Mouse (Mus musculus): ENCODE data around the gene Fkbp15.

Gene Fkbp15

DNA sequence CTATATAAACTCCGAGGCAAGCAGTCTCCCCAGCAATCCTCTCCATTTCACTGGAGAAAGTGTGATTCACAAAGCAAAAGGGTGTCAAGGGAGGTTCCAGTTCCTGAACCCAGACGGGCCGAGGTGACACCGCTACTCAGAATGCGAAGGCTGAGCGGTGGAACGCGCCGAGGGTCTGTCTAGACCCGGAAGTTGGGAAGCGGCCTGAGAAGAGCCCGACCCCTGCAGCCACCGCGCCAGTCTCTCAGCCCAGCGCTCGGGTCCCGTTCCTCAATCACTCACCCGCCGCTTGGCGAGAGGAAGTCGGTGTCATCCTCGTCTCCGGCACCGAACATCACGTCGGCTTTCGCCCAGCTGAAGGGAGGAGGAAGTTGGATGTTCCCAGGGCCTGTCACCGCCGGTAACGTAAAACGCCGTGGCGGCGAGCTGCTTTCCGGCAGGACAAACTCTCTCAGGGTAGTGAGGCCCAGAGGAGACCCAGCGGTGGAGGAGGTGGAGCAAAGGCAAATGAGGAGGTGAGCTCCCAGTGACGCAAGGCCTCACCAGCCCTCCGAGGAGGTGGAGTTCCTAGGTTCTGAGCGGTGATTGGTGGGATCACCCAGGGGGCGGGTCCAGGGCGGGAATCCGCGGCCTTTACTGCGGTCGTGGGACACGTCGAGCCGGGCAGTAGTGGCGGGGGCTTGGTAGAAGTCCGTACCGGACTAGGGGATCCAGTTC is at the start of gene Fkbp15, which contains the start of gene Slc31a1:
TSS of gene Fkbp15 (minus strand) at position 461 of the 717 bp plus-strand sequence.
TSS of gene Slc31a1 (plus strand) at position 640 of the 717 bp plus-strand sequence.
- DNase-seq (ENCODE audit: low spot score) = peak; percentile 100

DNA sequence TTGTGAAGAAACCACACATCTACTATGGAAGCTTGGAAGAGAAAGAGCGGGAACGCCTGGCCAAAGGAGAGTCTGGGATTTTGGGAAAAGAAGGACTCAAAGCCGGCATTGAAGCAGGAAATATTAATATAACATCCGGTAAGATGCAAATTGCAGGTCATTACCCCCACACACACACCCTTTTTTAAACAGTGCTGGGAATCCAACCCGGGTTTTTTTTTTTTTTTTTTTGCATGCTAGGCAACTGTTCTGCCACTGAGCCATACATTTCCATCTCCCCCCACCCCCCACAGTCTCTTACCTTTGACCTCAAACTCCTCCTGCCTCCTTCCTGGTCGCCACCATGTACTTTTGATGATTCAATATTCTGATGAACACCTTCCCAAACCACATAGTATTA is 49.3 kb upstream of the Fkbp15 start:
- DNase-seq (ENCODE audit: low spot score) = no peak

DNA sequence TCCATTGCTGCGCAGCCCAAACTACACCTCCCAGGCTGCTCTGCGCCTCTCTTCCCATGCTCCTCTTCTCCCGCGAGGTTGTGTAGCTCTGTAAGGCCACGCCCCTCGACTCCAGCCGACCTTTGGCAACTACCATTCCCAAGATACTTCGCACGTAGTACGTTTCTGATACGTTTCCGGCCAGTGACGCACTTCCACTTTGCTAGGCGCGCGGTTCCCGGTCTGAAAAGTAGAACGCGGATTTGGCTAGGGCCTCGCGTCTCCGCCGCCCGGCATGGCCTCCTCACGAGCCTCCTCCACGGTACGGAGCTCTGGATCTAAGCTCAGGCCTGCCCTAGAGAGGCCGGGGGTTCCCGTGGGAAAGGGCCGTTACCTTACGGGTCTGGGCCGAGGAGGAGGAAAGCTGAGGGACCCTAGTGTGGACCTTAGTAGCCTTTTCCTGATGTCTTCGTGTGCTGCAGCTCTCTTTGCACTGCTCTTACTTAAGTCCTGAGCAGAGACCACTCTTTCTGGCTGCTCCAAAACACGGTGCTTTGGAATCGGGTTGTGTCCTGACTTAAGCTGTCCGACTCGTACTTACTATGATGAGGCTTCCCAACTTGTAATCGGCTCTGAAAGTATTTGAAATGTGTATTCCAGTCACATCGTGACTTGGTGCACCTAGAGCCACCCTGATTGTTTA is 48.4 kb upstream of the Fkbp15 start, which contains the start of the genes Cdc26 and Prpf4:
TSS of gene Cdc26 (minus strand) at position 42 of the 682 bp plus-strand sequence.
TSS of gene Prpf4 (plus strand) at position 197 of the 682 bp plus-strand sequence.
- DNase-seq (ENCODE audit: low spot score) = peak; percentile 98

DNA sequence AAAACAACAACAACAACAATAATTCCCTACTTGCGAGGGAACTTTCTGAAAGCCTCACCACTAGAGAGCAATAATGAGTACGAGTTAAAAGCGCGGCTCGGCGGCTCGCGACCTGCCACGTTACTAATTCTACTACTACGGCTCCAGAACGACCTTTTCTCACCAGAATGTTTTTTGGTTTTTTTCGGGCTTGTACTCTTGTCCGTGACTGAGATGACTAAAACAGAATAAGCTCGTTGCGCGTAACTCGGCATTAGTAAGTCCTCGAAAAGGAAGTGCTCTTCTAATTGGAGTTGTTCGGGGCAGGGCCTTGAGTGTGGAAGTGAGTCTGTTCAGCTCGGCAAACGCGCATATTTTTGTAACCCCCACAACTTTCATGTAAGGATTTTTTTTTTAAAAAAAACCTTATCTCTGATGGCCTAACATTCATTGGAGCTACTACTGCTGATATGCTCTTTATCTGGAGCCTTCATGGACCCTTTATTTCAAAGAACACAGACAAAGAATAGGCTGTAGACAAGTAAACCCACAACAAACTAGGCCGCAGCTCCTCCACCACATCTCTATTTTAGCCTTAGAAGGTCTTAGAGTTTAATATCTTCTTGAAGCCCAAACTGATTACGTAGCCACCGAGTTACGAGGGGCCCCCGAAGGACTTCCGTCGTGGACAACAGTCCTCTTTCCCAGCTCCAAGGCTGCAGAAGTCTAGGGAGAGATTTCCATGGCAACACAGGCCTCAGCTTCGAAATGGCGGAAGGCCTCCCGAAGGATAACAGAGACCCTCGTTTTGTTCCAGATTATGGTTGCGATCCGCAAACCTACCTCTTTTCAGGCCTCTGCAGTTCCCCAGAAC is 47.6 kb upstream of the Fkbp15 start:
- DNase-seq (ENCODE audit: low spot score) = peak; percentile 79

DNA sequence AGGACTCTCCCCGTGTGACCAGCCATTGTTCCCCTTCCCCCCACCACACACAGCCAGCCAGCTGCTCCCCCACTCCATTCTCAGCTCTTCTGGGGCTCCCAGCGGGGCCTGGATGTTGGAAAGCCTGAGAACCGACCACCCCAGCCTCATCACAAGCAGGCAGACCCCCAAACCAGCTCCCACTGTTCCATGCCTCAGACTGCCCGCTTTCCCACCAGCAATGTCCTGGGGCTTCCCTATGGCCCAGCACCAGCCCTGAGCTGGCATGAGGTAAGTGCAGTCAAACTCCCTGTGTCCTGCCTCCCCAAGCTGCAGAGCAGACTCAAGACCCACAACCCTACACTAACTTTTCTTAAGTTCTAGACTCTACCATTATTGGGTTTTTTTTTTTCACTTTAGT is 45.8 kb upstream of the Fkbp15 start:
- no peak for DNase-seq (ENCODE audit: low spot score)

DNA sequence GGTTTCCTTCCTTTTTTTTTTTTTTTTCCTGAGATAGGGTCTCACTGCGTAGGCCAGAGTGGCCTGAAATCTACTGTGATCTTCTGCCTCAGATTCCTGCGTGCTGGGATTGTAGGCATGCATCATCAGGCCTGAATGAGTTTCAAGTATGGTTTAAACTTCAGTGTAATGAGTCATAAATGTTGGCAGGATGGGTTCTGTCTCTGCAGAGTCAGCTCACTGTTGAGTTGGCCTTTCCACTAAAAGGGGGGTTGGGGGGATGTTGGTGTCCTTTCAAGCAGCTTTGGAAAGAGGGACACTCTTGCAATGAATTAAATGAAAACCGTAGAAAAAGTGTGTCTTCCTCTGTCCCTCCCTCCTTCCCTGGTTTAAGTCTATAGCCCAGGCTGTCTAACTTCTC is 38.6 kb upstream of the Fkbp15 start:
- no peak for DNase-seq (ENCODE audit: low spot score)

DNA sequence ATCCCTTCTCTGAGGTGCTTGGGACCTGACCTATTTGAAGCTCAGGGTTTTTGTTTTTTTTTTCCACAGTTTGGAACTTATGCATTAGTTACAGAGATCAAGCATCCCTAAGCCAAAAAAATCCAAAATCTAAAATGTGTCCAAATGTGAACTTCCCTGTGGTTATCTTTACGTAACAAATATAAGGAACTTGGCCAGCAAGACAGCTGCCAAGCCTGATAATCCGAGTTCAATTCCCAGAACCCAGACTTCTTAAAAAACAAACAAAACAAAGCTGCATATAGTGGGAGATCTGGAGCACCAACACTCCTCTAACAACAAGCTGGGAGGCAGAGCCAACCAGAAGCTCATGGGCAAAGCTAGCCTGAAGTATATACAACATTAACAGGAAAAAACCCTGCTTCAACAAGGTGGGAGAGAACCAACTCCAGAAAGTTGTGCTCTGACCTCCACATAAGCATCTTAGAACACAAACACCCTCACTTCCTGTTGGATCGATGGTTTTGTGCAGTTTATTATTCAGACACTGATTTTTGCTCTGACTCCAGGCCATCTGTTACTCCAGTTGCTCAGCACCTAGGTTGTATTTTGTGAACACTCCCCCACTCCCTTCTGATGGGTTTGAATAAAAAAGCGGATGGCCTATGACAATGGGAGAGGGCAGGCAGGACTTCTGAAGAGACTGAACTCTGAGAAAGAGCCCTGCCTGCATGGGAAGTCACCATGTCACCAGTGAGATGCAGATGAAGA is 37.4 kb upstream of the Fkbp15 start:
- no peak for DNase-seq (ENCODE audit: low spot score)

DNA sequence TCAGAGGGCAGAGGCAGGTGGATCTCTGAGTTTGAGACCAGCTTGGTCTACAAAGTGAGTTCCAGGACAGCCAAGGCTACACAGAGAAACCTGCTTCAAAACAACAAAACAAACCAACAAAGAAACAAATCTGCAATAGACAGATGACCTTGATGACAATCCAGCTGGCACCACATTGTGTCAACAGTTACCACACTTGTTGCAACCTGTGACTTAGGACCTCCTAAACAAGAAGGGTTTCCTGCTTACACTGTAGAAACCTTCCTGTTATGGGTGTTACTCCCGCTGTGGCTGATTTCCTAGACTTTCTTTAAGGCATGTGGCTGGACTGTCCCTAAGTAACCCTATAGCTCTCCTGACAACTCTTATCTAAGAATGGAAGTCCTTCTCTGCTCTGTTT is 35.5 kb upstream of the Fkbp15 start:
- no peak for DNase-seq (ENCODE audit: low spot score)

DNA sequence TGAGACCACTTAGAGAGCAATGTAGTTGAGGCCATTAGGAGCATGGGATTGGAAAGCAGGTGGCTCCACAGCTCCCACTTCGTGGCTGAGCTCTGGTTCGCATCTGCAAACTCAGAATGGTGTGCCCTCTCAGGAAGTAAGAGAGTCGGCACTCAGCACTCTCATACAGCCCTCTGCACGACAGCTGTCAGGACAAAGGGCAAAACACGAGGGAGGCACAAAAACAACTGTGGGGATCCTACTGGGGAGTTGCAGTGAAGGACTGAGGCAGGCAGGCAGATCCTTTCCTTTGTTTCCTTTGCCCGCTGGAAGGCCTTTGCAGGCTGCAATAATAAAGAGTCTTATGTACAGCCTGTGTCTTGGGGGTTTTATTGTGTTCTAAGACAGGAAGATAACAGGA is 33.1 kb upstream of the Fkbp15 start:
- DNase-seq (ENCODE audit: low spot score) = no peak

DNA sequence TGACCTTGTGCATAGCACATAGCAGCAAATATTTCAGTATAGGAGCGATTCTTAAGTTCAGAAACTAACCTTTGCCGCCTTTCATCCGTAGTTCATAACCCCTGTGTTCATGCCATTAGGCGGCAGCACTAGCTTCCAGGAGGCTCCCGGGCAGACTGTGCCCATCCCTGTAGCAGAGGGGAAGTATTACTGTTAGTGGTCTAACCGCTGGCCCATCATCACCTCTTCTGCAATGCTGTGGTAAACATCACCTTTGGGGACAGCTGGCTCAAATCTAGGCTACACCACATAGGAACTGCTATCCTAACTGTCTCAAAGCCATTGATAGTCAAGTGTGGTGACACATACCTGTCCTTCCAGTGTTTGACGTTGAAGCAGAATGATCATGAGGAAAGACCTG is 31.5 kb upstream of the Fkbp15 start:
- DNase-seq (ENCODE audit: low spot score) = no peak

DNA sequence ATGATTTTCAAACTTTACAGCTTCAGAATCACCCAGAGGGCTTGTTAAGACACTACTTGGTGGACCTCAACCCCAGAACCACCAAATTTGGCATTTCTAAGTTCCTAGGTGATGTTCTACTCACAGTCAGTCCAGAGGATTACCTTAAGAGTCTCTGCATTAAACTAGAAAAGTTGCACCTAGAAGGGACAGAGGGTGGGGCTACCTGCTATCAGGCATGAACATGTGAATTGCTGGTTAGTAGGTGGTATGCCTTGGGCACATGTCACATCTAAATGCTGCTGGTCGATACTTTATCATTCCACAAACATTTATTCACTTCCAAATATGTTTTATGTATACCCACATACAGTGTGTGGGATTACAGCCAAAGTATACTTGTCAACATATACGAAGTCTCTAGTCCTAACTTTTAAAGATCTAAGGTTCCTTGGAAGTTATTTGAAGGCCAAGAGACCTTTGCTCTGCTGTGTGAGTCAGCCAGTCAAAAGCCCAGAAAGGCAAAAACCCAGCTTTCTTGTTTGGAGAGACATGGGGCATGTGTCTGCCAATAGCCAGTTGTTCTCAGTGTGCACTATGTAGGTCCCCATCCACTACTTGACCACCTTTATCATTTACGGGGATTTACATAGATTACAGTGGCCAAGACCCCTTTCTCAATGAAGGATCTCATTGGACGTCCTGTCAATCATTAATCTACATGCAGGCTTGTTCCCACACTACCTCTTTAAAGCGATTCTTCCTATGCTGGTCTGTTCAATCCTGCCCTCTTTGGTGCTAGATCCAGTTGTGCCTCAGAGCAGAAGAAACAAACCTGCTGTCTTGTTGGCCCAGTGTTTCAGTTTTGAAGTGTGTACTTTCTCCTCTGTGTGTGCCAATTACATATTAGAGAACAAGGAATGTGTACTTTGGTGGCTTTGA is 29.5 kb upstream of the Fkbp15 start:
- peak; percentile 51 for DNase-seq (ENCODE audit: low spot score)

DNA sequence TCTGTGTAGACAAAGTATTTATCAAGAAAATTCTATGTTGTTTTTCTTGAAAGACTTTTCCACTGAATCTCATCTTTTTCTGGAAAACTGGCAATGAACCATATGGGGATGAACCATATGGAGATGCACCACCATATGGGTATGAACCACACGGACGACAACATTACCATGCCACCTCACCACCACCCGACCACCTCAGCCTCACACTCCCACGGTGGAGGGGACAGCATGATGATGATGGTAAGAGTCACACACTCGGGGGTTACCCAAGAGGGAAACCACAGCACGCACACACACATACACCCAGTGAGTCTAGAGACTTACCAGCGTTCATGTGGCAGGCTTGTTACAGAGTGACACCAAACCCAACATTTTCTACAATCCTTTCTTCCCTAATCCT is 25.1 kb upstream of the Fkbp15 start:
- no peak for DNase-seq (ENCODE audit: low spot score)

DNA sequence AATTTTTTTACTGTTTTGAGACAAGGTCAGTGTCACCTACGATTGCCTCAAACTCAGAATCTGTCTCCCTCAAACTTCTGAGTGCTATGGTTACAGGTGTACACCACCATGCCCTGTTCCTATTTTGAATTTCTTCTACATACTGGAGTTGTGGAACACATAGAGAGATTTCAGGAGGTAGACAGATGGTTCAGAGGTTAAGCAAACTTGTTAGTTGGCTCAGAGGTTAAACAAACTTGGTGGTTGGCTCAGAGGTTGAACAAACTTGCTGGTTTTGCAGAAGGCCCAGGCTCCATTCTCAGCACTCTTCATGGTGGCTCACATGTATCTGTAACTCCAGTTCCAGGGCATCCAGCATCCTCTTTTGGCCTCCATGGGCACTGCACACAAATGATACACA is 23.8 kb upstream of the Fkbp15 start:
- peak; percentile 65 for DNase-seq (ENCODE audit: low spot score)

DNA sequence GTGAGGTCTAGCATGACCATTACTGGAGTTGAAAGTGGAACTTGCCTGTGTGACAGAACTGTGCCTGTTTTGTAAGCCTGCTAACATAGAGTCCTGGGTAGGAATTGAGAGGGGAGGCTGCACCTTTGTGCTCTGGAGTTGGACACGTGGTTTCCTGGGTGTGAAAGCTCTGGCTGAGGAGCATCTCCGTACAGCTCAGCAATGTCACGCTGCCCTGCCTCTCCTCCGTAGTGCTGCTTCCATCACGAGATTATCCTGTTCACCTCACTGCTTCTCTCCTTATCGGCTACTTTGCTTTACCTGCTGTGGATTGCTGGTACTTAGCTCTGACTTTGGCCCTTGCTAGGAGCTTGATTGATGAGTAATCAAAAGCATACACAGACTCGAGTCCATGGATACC is 23.4 kb upstream of the Fkbp15 start:
- peak; percentile 68 for DNase-seq (ENCODE audit: low spot score)

DNA sequence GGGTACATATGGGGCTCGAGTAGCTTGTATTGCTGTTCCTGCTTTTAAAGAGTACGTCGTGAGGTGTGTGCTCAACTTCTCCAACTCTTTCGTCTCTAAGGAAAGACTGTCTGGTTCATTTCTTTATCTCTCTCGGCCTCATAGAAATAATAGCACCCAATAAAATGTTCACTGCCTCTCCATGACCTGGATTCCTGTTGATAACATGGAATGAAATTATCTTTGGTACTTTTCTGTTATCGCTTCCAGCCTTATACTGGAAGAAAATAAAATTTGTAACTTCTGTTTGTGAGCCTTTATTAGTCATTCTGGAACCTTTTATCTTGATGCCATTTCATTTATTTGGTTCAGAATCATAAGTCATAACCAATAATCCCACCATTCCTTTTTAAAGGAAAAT is 22.9 kb upstream of the Fkbp15 start:
- DNase-seq (ENCODE audit: low spot score) = no peak

DNA sequence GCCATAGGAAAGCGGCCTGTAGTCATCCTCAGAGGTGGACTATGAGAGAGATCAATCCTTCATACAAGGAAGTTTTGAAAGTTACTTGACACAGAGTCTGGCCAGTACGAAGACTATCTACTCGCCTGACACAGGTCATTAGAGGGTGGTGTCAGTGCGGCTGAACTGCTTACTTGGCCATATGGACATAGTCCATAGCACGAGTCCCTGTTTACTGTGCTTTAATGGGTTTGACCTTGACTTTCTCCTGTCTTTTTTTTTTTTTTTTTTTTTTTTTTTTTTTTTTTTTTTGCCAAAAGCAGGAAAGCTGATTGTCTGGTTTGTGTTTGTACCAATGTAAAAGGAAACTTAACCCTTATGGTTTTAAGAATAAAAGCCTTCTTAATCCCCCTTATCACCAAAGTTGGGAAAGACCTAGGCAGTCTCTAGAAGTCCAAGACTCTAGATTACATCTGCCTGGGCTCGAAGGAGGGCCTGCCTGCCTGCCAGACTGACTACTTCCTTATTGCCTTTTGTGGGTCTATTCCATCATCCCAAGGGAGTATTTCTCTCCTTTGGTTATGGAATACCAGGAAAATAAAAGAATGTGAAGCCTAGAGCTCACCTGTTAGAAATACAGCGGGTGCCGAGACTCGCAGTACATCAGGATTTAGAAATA is 19.5 kb upstream of the Fkbp15 start:
- DNase-seq (ENCODE audit: low spot score) = no peak

DNA sequence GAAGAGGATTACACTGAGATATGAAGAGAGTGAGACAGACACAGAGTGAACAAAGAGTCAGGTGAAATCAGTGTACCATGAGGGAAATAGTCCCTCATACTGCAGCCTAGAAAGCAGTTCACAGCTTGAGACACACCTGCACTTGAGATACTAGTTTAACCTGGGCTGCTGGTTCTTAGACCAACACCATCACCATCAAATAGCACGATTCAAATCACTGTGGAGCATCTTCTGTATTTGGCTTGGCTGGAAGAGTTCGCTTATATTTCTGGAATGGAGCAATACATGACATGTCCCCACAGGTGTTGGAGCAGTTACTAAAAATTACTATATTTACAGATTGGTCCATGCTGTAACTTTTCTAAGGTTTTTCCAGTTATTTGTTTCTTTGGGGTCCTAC is 15.8 kb upstream of the Fkbp15 start:
- no peak for DNase-seq (ENCODE audit: low spot score)

DNA sequence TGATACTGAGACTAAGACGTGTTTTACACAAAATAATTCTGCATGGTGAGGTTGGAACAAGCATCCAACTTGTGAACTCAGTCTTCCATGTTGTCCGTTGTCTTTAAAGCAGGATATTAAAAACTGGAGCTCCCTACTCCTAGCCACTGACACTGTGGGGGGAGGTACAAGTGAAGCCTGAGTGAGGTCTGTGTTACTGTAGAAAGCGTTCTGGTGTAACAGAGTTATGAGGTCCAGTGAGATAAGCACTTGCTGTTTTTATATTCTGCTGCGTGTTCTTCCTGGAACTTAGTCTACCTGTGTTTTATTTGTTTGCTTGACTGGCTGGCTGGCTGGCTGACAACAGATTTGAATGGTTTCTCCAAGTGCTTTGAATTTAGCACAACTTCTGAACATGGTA is 14.0 kb upstream of the Fkbp15 start:
- DNase-seq (ENCODE audit: low spot score) = no peak

DNA sequence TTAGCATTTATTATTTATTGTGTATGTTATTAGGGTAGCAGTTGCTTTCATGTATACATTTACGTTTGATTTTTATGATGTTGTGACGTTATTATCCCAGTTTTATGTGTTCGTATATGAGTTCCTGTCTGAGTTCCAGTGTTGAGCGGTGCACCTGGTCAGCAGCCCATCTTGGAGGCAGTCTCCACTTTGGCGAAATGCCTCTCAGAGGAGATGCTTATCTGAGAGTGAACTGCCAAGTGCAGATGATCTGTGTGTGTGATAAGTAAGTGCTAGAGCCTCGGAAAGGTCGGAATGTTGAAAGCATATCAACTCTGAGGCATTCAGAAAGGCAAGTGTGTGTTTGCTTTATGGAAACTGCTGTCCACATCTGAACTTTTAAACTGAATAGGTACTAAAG is 13.3 kb upstream of the Fkbp15 start:
- no peak for DNase-seq (ENCODE audit: low spot score)

DNA sequence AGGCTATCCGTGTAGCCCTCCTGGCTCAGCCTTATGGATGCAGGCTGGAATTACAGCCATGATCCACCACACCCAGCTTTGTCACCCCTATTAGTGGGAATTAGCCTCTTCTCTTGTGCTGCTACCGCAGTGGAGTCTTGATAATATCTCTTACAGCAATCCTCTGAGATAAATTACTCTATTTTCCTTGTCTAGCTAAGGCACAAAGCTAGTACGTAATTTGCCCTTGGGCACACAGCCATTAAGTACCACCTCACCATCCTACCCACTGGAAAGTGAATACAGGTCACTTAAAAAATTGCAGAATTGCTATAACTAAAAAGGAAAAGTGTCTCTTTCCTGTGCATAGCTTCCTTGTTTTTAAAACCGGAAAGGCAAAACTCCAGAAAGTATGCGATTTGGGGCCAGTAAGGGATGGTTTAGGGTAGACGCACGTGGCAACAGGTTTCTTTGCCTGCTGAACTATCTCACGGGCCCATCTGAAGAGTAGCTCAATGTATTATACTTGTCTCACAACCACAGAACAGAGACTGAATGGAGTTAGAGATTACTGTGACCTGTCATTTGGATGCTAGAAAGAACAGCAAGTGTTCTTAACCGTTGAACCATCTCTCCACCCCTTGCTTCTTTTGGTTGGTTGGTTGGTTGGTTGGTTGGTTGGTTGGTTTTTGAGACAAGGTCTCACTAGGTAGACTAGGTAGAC is 12.6 kb upstream of the Fkbp15 start:
- DNase-seq (ENCODE audit: low spot score) = no peak

Data from yolk sac, embryonic 10.5 days (tissue).